Mouse (Mus musculus): ENCODE data around the gene Rbm45. TPM values are rescaled to one million over a fixed set of nuclear protein-coding genes. Genes with fewer than 3 reads are reported as not detected.

Gene Rbm45
- polyA plus RNA-seq, 1 experiment from 2014 or later = 15.4 TPM

DNA sequence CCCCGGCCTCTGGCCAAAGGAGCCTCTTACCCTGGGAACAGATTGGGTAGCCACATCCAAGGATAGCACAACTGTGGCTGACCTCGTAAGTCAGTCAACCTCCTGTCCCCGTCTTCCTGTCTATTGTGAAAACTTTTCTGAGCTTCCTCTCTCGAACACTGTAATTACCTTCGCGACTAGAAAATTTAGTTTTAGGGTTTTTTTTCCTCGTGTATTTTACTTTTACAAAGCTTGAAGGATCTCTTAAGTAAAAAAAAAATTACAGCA, 805 bp downstream of the Rbm45 start:
- H3K27ac ChIP-seq (ENCODE audit: low read depth, low read length) = no peak overlapping the region
- no peaks in the 10 kb centered on the region for H3K9me3 ChIP-seq (ENCODE audit: control insufficient read depth, low read length)
- H3K4me3 ChIP-seq (ENCODE audit: low read depth, low read length) = peak overlapping the region; percentile 60
- no peak; the same call in 1 of the 2 replicates for ATAC-seq (ENCODE audit: low read depth)
- H3K4me2 ChIP-seq (ENCODE audit: low read depth, low read length) = peak overlapping the region; percentile 84
- peak overlapping the region; percentile 88 for H3K9ac ChIP-seq (replicated peaks; ENCODE audit: low read depth, low read length)
- H3K27me3 ChIP-seq (ENCODE audit: control insufficient read depth, insufficient read depth, low read length) = no peaks in the 10 kb centered on the region
- peaks cover 20% of the 10 kb centered on the region for H3K36me3 ChIP-seq (ENCODE audit: control insufficient read depth, insufficient read depth, low read length)
- WGBS = 3% methylated on average over 7 of the region's 7 CpGs
- H3K4me1 ChIP-seq (ENCODE audit: control insufficient read depth, insufficient read depth, low read length) = peaks cover 6% of the 10 kb centered on the region

DNA sequence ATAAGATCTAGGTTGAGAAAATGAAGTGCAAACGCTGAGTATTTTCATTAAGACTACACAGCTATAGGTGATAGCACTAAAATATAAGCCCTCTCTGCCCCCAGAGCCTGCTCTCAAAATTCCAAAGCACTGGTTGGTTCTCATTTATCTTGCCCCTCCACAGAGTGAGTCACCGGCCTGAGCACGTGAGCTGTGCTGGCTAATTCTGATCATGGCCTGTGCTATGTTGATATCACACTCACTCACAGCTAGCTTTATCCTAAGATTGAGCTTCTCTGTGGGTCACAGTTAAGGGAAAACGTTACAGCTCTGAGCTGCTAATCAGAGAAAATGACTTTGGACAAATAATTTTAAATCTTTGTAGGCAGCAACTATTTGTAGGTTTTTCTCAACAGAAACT, 2.5 kb downstream of the Rbm45 start:
- Histone ChIP-seq H3K4me3 (ENCODE audit: low read depth, low read length) (no peak overlapping the region), H3K27me3 (ENCODE audit: control insufficient read depth, insufficient read depth, low read length) (no peaks in the 10 kb centered on the region), H3K9ac (replicated peaks; ENCODE audit: low read depth, low read length) (no peak overlapping the region), H3K9me3 (ENCODE audit: control insufficient read depth, low read length) (no peaks in the 10 kb centered on the region), H3K4me2 (ENCODE audit: low read depth, low read length) (no peak overlapping the region), H3K4me1 (ENCODE audit: control insufficient read depth, insufficient read depth, low read length) (peaks cover 6% of the 10 kb centered on the region), H3K27ac (ENCODE audit: low read depth, low read length) (no peak overlapping the region), H3K36me3 (ENCODE audit: control insufficient read depth, insufficient read depth, low read length) (peaks cover 23% of the 10 kb centered on the region)
- ATAC-seq (ENCODE audit: low read depth) = no peak
- WGBS = 93% methylated on average over 4 of the region's 4 CpGs

DNA sequence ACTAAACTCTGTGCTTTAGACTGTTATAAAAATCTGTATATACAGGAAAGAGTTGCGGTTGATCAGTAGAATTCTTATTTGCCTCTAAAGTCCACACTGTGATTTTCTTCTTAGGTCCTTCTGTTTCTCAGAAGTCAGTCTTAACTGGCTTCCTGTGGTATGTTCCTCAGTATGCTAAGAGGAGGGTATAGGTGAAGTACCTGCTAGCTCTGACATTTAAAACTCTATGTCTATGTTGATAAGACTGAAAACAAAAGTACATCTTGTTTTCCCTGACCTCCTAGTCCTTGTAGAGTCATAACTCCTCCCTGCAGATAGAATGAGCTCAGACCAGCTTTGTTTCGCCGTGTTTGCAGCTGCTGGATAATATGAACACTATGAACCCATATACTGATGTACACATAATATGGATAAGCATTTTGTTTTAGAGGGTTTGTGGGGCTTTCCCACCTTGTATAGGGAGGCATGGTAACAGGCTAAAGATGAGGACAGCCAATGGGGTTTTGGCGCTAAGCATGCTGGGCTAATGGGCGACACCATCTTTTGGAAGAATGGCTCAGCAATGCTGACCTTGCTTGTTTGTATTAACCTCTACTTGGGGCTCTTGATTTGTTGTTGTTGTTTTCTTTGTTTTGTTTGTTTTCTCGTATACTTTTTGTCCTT, 4.9 kb downstream of the Rbm45 start:
- no peak overlapping the region for H3K4me2 ChIP-seq (ENCODE audit: low read depth, low read length)
- no peak overlapping the region for H3K27ac ChIP-seq (ENCODE audit: low read depth, low read length)
- peaks cover 40% of the 10 kb centered on the region for H3K36me3 ChIP-seq (ENCODE audit: control insufficient read depth, insufficient read depth, low read length)
- H3K27me3 ChIP-seq (ENCODE audit: control insufficient read depth, insufficient read depth, low read length) = no peaks in the 10 kb centered on the region
- H3K9me3 ChIP-seq (ENCODE audit: control insufficient read depth, low read length) = no peaks in the 10 kb centered on the region
- no peak overlapping the region for H3K4me3 ChIP-seq (ENCODE audit: low read depth, low read length)
- no peak for ATAC-seq (ENCODE audit: low read depth)
- no peak overlapping the region for H3K9ac ChIP-seq (replicated peaks; ENCODE audit: low read depth, low read length)
- H3K4me1 ChIP-seq (ENCODE audit: control insufficient read depth, insufficient read depth, low read length) = peaks cover 6% of the 10 kb centered on the region
- 97% methylated on average over 6 of the region's 6 CpGs for WGBS

DNA sequence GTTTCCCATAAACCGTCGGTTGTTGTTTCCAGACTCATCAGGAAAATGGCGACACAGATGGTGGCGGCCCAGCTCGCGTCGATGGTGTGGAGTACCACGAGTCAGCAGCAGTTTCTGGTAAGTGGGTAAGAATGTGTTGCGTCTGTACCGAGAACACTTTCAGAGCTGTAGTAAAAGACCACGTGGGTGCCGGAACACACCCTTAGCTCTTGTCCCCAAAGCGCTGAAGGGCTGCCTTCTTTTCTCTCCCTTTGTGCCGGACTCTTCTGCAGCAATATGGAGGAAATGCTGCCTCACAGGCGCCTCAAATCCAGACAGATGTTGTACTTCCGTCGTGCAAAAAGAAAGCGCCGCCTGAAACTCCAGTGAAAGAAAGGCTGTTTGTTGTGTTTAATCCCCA, 8.9 kb downstream of the Rbm45 start:
- no peak for ATAC-seq (ENCODE audit: low read depth)
- no peaks in the 10 kb centered on the region for H3K4me1 ChIP-seq (ENCODE audit: control insufficient read depth, insufficient read depth, low read length)
- H3K27ac ChIP-seq (ENCODE audit: low read depth, low read length) = no peak overlapping the region

DNA sequence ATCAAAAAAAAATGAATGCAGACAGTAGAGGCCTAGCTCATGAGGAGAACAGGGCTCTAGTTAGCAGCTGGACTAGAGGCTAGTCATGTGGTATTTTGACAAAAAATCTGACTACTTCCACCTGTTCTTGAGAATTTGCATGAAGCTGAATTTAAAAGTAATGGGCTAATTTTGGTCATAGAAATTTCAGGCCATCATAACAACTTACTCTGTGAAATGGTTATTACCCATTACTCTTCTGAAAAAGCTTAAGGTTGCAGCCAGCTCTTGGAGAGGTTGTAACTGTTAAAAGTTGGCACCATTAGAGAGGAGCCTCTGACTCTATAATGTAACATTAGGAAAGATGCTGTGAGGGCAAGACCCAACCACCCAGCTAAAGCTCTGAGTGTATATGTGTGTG, 16.7 kb downstream of the Rbm45 start:
- no peak for ATAC-seq (ENCODE audit: low read depth)
- H3K4me1 ChIP-seq (ENCODE audit: control insufficient read depth, insufficient read depth, low read length) = no peaks in the 10 kb centered on the region
- no peak overlapping the region for H3K27ac ChIP-seq (ENCODE audit: low read depth, low read length)
- no peak overlapping the region for H3K4me3 ChIP-seq (ENCODE audit: low read depth, low read length)
- no peaks in the 10 kb centered on the region for H3K9me3 ChIP-seq (ENCODE audit: control insufficient read depth, low read length)
- H3K9ac ChIP-seq (replicated peaks; ENCODE audit: low read depth, low read length) = no peak overlapping the region
- H3K27me3 ChIP-seq (ENCODE audit: control insufficient read depth, insufficient read depth, low read length) = no peaks in the 10 kb centered on the region
- H3K36me3 ChIP-seq (ENCODE audit: control insufficient read depth, insufficient read depth, low read length) = peaks cover 19% of the 10 kb centered on the region; the same call in 1 of the 2 replicates
- no peak overlapping the region for H3K4me2 ChIP-seq (ENCODE audit: low read depth, low read length)

More for the DNA sequence above, 8.9 kb downstream of the Rbm45 start:
- no peak overlapping the region for H3K9ac ChIP-seq (replicated peaks; ENCODE audit: low read depth, low read length)
- H3K4me3 ChIP-seq (ENCODE audit: low read depth, low read length) = no peak overlapping the region
- no peaks in the 10 kb centered on the region for H3K27me3 ChIP-seq (ENCODE audit: control insufficient read depth, insufficient read depth, low read length)
- H3K4me2 ChIP-seq (ENCODE audit: low read depth, low read length) = no peak overlapping the region
- no peaks in the 10 kb centered on the region for H3K9me3 ChIP-seq (ENCODE audit: control insufficient read depth, low read length)
- 94% methylated on average over 19 of the region's 19 CpGs for WGBS
- peaks cover 61% of the 10 kb centered on the region for H3K36me3 ChIP-seq (ENCODE audit: control insufficient read depth, insufficient read depth, low read length)

DNA sequence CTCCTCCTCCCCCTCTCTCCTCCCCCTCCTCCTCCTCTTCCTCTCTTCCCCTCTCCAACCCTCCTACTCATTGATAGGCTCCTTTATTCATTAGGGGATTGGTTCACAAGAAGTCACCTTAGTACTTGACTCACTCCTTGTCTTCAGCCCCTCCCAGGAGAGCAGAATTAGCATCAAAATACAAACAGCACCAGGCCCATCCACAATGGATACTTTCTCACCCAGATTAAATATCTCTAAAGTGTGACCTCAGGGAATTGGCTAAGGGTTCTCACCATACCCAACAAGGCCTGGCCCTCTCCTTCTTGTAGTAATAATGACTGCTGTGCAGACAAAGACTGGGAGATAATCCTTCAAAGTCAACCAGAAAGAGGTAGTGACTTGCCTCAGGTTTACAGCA, 30.4 kb downstream of the Rbm45 start:
- no peaks in the 10 kb centered on the region for H3K27me3 ChIP-seq (ENCODE audit: control insufficient read depth, insufficient read depth, low read length)
- H3K36me3 ChIP-seq (ENCODE audit: control insufficient read depth, insufficient read depth, low read length) = no peaks in the 10 kb centered on the region
- no peaks in the 10 kb centered on the region for H3K4me1 ChIP-seq (ENCODE audit: control insufficient read depth, insufficient read depth, low read length)
- H3K4me3 ChIP-seq (ENCODE audit: low read depth, low read length) = no peak overlapping the region
- no peak overlapping the region for H3K4me2 ChIP-seq (ENCODE audit: low read depth, low read length)
- no peak for ATAC-seq (ENCODE audit: low read depth)
- no peak overlapping the region for H3K9ac ChIP-seq (replicated peaks; ENCODE audit: low read depth, low read length)
- H3K27ac ChIP-seq (ENCODE audit: low read depth, low read length) = no peak overlapping the region
- H3K9me3 ChIP-seq (ENCODE audit: control insufficient read depth, low read length) = no peaks in the 10 kb centered on the region

DNA sequence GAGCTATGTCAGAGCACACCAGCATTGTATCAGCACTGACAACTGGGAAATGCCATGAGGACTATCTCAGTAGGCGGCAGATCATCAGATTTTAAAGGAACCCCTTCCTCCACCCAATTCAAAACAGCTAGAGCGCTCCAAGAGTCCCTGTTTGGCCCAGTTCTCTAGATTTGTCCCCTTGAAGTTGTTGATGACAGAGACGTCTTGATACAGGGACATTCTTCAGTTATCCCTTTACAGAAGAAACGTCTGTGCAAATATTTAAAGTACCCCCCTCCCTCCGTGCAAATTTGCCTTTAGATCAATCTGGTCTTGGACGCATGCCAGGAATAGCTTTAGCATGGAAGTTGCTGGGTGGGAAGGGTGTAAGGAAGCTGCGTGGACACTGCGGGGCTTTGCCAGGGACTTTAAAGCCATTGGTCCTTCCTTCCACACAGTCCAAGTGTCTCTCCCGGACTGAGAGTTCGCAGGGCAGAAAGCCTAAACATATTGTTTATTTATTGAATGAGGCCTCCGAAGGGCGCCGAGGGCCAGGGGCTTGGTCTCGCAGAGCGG, 35.9 kb downstream of the Rbm45 start:
- Histone ChIP-seq H3K9ac (replicated peaks; ENCODE audit: low read depth, low read length) (peak overlapping the region; percentile 97), H3K27me3 (ENCODE audit: control insufficient read depth, insufficient read depth, low read length) (no peaks in the 10 kb centered on the region), H3K36me3 (ENCODE audit: control insufficient read depth, insufficient read depth, low read length) (no peaks in the 10 kb centered on the region), H3K4me1 (ENCODE audit: control insufficient read depth, insufficient read depth, low read length) (0 out of 2 replicates have a peak, but pooled peaks cover 7% of the 10 kb centered on the region), H3K27ac (ENCODE audit: low read depth, low read length) (peak overlapping the region; percentile 93), H3K9me3 (ENCODE audit: control insufficient read depth, low read length) (no peaks in the 10 kb centered on the region), H3K4me3 (ENCODE audit: low read depth, low read length) (peak overlapping the region; percentile 93), H3K4me2 (ENCODE audit: low read depth, low read length) (peak overlapping the region; percentile 88)
- 3% methylated on average over 15 of the region's 15 CpGs for WGBS
- peak; percentile 63 for ATAC-seq (ENCODE audit: low read depth)

DNA sequence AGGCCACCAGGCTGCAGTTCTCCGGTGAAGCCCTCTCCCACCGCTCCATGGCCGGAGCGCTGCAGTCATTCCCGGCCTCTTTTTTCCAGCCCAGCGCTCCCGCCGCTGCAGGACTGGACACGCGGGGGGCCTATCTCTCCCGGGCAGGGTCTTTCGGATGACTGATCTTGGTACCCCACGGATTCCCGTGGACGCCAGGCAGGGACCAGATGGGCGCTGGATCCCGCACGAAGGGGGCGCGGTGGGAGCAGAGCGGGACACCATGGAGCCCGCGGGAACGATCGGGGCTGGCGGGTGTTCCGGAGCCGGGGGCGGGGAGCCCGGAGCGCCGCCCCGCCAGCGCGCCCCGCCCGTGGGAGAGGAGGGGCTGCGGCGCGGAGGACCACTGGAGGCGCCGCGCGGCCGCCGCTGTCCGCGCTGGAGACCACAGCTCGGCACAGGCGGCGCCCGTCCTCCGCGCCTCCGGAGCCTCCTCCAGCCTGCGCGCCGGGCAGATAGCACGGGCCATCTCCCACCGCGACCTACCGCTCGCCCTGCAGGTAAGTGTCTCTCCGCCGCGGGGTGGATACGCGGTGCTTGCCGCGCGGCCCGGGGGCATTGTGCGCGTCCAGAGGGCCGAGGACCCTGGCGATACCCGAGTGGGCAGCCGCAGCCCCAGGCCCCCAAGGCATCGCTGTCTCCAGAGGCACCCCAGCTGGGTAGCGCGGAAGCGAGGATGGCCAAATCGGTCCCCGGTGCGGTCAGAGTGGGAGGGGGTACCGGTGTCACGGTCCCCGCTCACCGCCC, 36.6 kb downstream of the Rbm45 start, which contains the start of gene Osbpl6:
Gene Osbpl6, plus strand, starts transcription at position 358 of the 786 bp plus-strand sequence.
- H3K9me3 ChIP-seq (ENCODE audit: control insufficient read depth, low read length) = no peaks in the 10 kb centered on the region
- 0 out of 2 replicates have a peak, but pooled peaks cover 7% of the 10 kb centered on the region for H3K4me1 ChIP-seq (ENCODE audit: control insufficient read depth, insufficient read depth, low read length)

DNA sequence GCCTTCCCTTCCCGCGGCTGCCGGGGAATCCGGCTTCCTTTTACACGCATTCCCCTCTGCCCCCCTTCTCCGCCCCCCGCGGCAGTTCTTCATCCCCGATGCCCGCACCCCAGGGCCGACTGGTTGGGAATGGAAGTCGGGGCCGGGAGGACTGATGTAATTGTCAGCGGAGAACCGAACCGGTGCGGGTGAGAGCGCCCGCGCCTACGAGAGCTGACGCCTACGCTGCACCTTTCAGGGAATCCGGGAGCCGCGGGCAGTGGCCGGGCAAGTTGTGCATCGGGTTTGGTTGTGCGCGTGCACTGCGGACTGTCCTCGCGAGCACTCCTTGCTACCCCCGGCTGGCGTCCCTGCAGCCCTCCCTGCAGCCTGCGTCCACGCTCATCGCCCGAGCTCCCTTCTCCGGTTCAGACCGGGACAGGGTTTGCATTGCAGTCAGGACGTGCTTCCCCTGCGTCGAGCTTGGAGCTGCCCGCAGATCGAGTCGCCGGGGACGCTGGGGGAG, 37.2 kb downstream of the Rbm45 start:
- H3K27me3 ChIP-seq (ENCODE audit: control insufficient read depth, insufficient read depth, low read length) = no peaks in the 10 kb centered on the region
- H3K4me1 ChIP-seq (ENCODE audit: control insufficient read depth, insufficient read depth, low read length) = 0 out of 2 replicates have a peak, but pooled peaks cover 7% of the 10 kb centered on the region
- peak overlapping the region; percentile 97 for H3K9ac ChIP-seq (replicated peaks; ENCODE audit: low read depth, low read length)
- peak; percentile 74 for ATAC-seq (ENCODE audit: low read depth)
- H3K4me2 ChIP-seq (ENCODE audit: low read depth, low read length) = peak overlapping the region; percentile 88
- no peaks in the 10 kb centered on the region for H3K9me3 ChIP-seq (ENCODE audit: control insufficient read depth, low read length)
- H3K36me3 ChIP-seq (ENCODE audit: control insufficient read depth, insufficient read depth, low read length) = no peaks in the 10 kb centered on the region
- H3K4me3 ChIP-seq (ENCODE audit: low read depth, low read length) = peak overlapping the region; percentile 93
- peak overlapping the region; percentile 93 for H3K27ac ChIP-seq (ENCODE audit: low read depth, low read length)
- under 1% methylated on average over 43 of the region's 49 CpGs for WGBS

More for the DNA sequence above, 36.6 kb downstream of the Rbm45 start, which contains the start of gene Osbpl6:
- ATAC-seq (ENCODE audit: low read depth) = peak; percentile 95
- peak within 1 kb of the TSS; percentile 93 for H3K4me3 ChIP-seq (ENCODE audit: low read depth, low read length)
- peak within 1 kb of the TSS; percentile 93 for H3K27ac ChIP-seq (ENCODE audit: low read depth, low read length)
- WGBS = under 1% methylated on average over 84 of the region's 89 CpGs
- H3K27me3 ChIP-seq (ENCODE audit: control insufficient read depth, insufficient read depth, low read length) = no peaks in the 10 kb centered on the region
- H3K9ac ChIP-seq (replicated peaks; ENCODE audit: low read depth, low read length) = peak within 1 kb of the TSS; percentile 97
- no peaks in the 10 kb centered on the region for H3K36me3 ChIP-seq (ENCODE audit: control insufficient read depth, insufficient read depth, low read length)
- peak within 1 kb of the TSS; percentile 88 for H3K4me2 ChIP-seq (ENCODE audit: low read depth, low read length)
